Mouse (Mus musculus) WW6 (cell line): ENCODE measurements at regions not wholly inside any gene's neighbourhood (a gene's known extent, or its start where the extent isn't known, plus 50 kb on each side); places are given as distances from the start of the nearest gene placed in this dataset.

ENCODE experiments used
- DNase-seq: peaks from one replicate; pipeline ENCODE4 v3.0.0-alpha.2; 2013; ENCODE audit warnings: low read depth, low spot score

GRCm38 (mm10) chr6:100049036-100049435, 238.2 kb downstream of the Rybp start:
- no peak for DNase-seq

GRCm38 (mm10) chr6:100046186-100046990, 240.9 kb downstream of the Rybp start:
- DNase-seq, result no peak

GRCm38 (mm10) chr6:100045109-100045508, 242.2 kb downstream of the Rybp start:
- DNase-seq, result no peak

- no peak for DNase-seq
Observed at GRCm38 (mm10) chr6:100041161-100041560, 246.1 kb downstream of the Rybp start.

GRCm38 (mm10) chr6:100040459-100040984, 246.8 kb downstream of the Rybp start:
- DNase-seq, result no peak

GRCm38 (mm10) chr6:100032701-100033100, 254.6 kb downstream of the Rybp start:
- DNase-seq, result no peak

GRCm38 (mm10) chr6:100030522-100030921, 256.8 kb downstream of the Rybp start:
- DNase-seq, result no peak

GRCm38 (mm10) chr6:100030010-100030409, 257.3 kb downstream of the Rybp start:
- no peak for DNase-seq

GRCm38 (mm10) chr6:100027524-100027923, 259.8 kb downstream of the Rybp start:
- DNase-seq, result no peak

GRCm38 (mm10) chr6:100025531-100025951, 261.7 kb downstream of the Rybp start:
- DNase-seq, result no peak

- DNase-seq, result no peak
Observed at GRCm38 (mm10) chr6:100023434-100024095, 263.7 kb downstream of the Rybp start.

GRCm38 (mm10) chr6:100019016-100019415, 268.3 kb downstream of the Rybp start:
- no peak for DNase-seq

- no peak for DNase-seq
Observed at GRCm38 (mm10) chr6:100013949-100014348, 273.3 kb downstream of the Rybp start.

- DNase-seq, result no peak
Observed at GRCm38 (mm10) chr6:100011520-100012062, 275.7 kb downstream of the Rybp start.

GRCm38 (mm10) chr6:100010954-100011481, 276.3 kb downstream of the Rybp start:
- no peak for DNase-seq

- no peak for DNase-seq
Observed at GRCm38 (mm10) chr6:99999711-100000365, 273.6 kb upstream of the Prok2 start.

GRCm38 (mm10) chr6:99995970-99996956, 270.1 kb upstream of the Prok2 start:
- DNase-seq, result no peak

GRCm38 (mm10) chr6:99994026-99994425, 267.8 kb upstream of the Prok2 start:
- DNase-seq, result no peak

- DNase-seq, result no peak
Observed at GRCm38 (mm10) chr6:99991079-99991478, 264.9 kb upstream of the Prok2 start.

- no peak for DNase-seq
Observed at GRCm38 (mm10) chr6:99990604-99991003, 264.4 kb upstream of the Prok2 start.
